Mouse (Mus musculus): Measurements from ENCODE around the gene Tspan5.

GRCm38 (mm10) chr3:138784641-138785025, 42.6 kb downstream of the Tspan5 start:
- TF ChIP-seq CTCF (IDR thresholded peaks at IDR 0.05; ENCODE audit: extremely low read depth, insufficient read depth, insufficient read length, insufficient replicate concordance) (no peak), POLR2A (IDR thresholded peaks at IDR 0.05; ENCODE audit: low read depth, low read length) (no peak)
